Mouse (Mus musculus) liver, adult 2 months (tissue): ENCODE measurements around the gene Cadm1.

Experiments used
- CTCF ChIP-seq: fragments of 200-500 bp; IDR thresholded peaks from 2 replicates; pipeline ENCODE4 v1.5.1; 2011; ENCODE audit warnings: low read depth, low read length, control low read depth
- POLR2A ChIP-seq: fragments of 200-500 bp; IDR thresholded peaks from 2 replicates; pipeline ENCODE4 v1.6.1; 2011; ENCODE audit warnings: low read length, control low read depth; ENCODE audit not compliant: insufficient read depth; ENCODE audit errors: extremely low read depth

DNA sequence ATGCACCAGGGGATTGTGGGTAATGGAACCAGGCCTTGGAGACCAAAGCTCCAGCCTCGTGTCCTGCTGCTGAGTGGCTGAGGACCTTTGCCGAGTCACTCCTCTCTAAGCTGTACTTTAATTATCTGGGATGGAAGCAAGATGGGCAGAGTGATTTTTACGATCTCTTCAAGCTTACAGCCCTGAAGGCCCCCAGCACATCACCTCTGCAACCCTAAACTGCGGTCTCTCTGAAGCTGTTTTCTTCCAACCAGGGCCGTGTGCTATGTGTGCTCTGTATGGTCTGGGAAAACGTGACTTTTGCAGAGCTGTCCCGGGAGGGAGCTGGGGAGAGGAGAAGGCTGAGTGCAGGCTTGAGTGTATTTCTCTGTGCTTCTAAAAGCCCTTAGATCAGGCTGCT lies 364.7 kb downstream of the Cadm1 start:
- TF ChIP-seq CTCF (no peak), POLR2A (no peak)
